Mouse (Mus musculus) bone marrow, adult 2 months (tissue): ENCODE measurements around the gene Ice2.

Source experiments
- CTCF ChIP-seq: fragments of 200-500 bp; IDR thresholded peaks from 2 replicates; pipeline ENCODE4 v1.5.1; 2011; ENCODE audit warnings: low read length, control low read depth; ENCODE audit not compliant: control insufficient read depth, insufficient read depth
- POLR2A ChIP-seq: fragments of 200-500 bp; IDR thresholded peaks from 2 replicates; pipeline ENCODE4 v1.6.1; 2011; ENCODE audit warnings: low read depth, mild to moderate bottlenecking, control low read depth, low read length, borderline replicate concordance; ENCODE audit not compliant: control insufficient read depth

DNA sequence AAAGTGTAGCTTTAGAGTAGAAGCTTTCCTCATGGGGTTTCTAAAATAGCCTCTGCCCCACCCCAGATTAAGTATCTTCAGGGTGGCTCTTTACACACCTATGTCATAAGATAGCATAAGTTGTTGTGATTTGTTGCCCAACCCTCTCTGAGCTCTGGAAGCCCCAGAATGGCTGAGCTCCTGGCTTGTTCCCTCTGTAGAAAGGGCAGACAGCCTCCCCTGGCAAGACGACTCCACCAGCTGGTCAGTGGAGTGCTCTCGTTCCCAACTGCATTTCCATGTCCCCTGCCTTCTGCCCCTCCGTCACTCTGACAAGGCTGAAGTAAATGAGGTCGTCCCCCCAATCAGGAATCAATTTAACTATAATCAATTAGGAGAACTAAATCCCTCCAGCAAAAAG lies 34.9 kb upstream of the Ice2 start:
- TF ChIP-seq CTCF: no peak
- no peak for TF ChIP-seq POLR2A
